Mouse (Mus musculus) MEL (cell line): ENCODE results near the gene Oscp1. TPM values are rescaled to one million over a fixed set of nuclear protein-coding genes. Genes with fewer than 3 reads are reported as not detected.
A peak's percentile ranks its signal among the peaks of the same experiment; 100 is the strongest.

Experiments used
- DNase-seq: peaks from one replicate; pipeline ENCODE4 v3.0.0; 2011; ENCODE audit warnings: low read depth, low spot score
- H3K27ac ChIP-seq: 2 replicates; pipeline ENCODE4 v1.5.1; 2012; ENCODE audit warnings: low read depth, mild to moderate bottlenecking, control low read depth, low read length, moderate library complexity; ENCODE audit not compliant: control insufficient read depth
- H3K27me3 ChIP-seq, 2 experiments: fragments of 150-350 bp in 1 of 2; sonication (generic) in 1 of 2; 2 replicates each; pipeline ENCODE4 v1.6.1; 2012; ENCODE audit warnings: low read length in 2 of 2, mild to moderate bottlenecking in 2 of 2, improper control_type of control experiment in 1 of 2, moderate library complexity in 1 of 2; ENCODE audit not compliant: insufficient read depth in 2 of 2, control insufficient read depth in 1 of 2
- H3K36me3 ChIP-seq, 2 experiments: 2 replicates each; pipeline ENCODE4 v1.6.1; 2012 to 2014; ENCODE audit warnings: low read length in 2 of 2, improper control_type of control experiment in 1 of 2, inconsistent platforms in 1 of 2, mild to moderate bottlenecking in 1 of 2; ENCODE audit not compliant: insufficient read depth in 2 of 2, control insufficient read depth in 1 of 2
- H3K4me1 ChIP-seq, 2 experiments: fragments of 150-350 bp in 1 of 2; sonication (generic) in 1 of 2; 2 replicates each; pipeline ENCODE4 v1.6.1; 2012; ENCODE audit warnings: low read length in 2 of 2, improper control_type of control experiment in 1 of 2, mild to moderate bottlenecking in 1 of 2; ENCODE audit not compliant: insufficient read depth in 2 of 2, control insufficient read depth in 1 of 2
- H3K4me3 ChIP-seq, 2 experiments: fragments of 150-350 bp in 1 of 2; sonication (generic) in 1 of 2; 2 replicates each; pipeline ENCODE4 v1.5.1; 2012; ENCODE audit warnings: low read depth in 2 of 2, low read length in 2 of 2, mild to moderate bottlenecking in 2 of 2, moderate library complexity in 2 of 2, control low read depth in 1 of 2, improper control_type of control experiment in 1 of 2; ENCODE audit not compliant: control insufficient read depth in 1 of 2, insufficient read depth in 1 of 2
- H3K79me2 ChIP-seq: 2 replicates; pipeline ENCODE4 v1.6.1; 2012; ENCODE audit warnings: mild to moderate bottlenecking, low read length, moderate library complexity; ENCODE audit not compliant: control insufficient read depth, poor library complexity, insufficient read depth
- H3K9ac ChIP-seq: 2 replicates; pipeline ENCODE4 v1.6.1; 2012; ENCODE audit warnings: low read depth, mild to moderate bottlenecking, control low read depth, low read length, moderate library complexity; ENCODE audit not compliant: control insufficient read depth, poor library complexity, severe bottlenecking
- H3K9me3 ChIP-seq: fragments of 150-350 bp; sonication (generic); replicated peaks from 2 replicates; pipeline ENCODE4 v1.6.1; 2012; ENCODE audit warnings: mild to moderate bottlenecking, low read length, improper control_type of control experiment, moderate library complexity; ENCODE audit not compliant: insufficient read depth
- BHLHE40 ChIP-seq: IDR thresholded peaks from 2 replicates; pipeline ENCODE4 v1.6.1; 2012; ENCODE audit warnings: low read depth, mild to moderate bottlenecking, inconsistent platforms, low read length, improper control_type of control experiment, borderline replicate concordance
- CHD1 ChIP-seq: IDR thresholded peaks from 2 replicates; pipeline ENCODE4 v1.6.1; 2012; ENCODE audit warnings: low read depth, mild to moderate bottlenecking, inconsistent platforms, low read length, improper control_type of control experiment
- CTCF ChIP-seq, 3 experiments: IDR thresholded peaks in 2 of 3; conservative IDR thresholded peaks in 1 of 3; 2 replicates each; pipeline ENCODE4 v1.5.1; 2011 to 2012; ENCODE audit warnings: low read length in 3 of 3, low read depth in 2 of 3, mild to moderate bottlenecking in 2 of 3, improper control_type of control experiment in 1 of 3, inconsistent platforms in 1 of 3, mixed read lengths in 1 of 3, moderate library complexity in 1 of 3; ENCODE audit not compliant: control insufficient read depth in 1 of 3, insufficient read depth in 1 of 3, poor library complexity in 1 of 3, severe bottlenecking in 1 of 3
- E2F4 ChIP-seq: IDR thresholded peaks from 2 replicates; pipeline ENCODE4 v1.6.1; 2011; ENCODE audit warnings: low read depth, low read length, improper control_type of control experiment, borderline replicate concordance
- ELF1 ChIP-seq: IDR thresholded peaks from 2 replicates; pipeline ENCODE4 v1.6.1; 2014; ENCODE audit warnings: low read depth, mild to moderate bottlenecking, inconsistent platforms, low read length, improper control_type of control experiment, moderate library complexity
- EP300 ChIP-seq, 2 experiments: IDR thresholded peaks; 2 replicates each; pipeline ENCODE4 v1.6.1; 2011; ENCODE audit warnings: improper control_type of control experiment in 2 of 2, low read length in 2 of 2, low read depth in 1 of 2, mild to moderate bottlenecking in 1 of 2
- ETS1 ChIP-seq: IDR thresholded peaks from 2 replicates; pipeline ENCODE4 v1.6.1; 2012; ENCODE audit warnings: low read depth, mild to moderate bottlenecking, inconsistent platforms, low read length, improper control_type of control experiment, moderate library complexity
- GABPA ChIP-seq: IDR thresholded peaks from 2 replicates; pipeline ENCODE4 v1.6.1; 2012; ENCODE audit warnings: low read depth, mild to moderate bottlenecking, inconsistent platforms, low read length, improper control_type of control experiment, moderate library complexity
- GATA1 ChIP-seq: IDR thresholded peaks from 2 replicates; pipeline ENCODE4 v1.6.1; 2011; ENCODE audit warnings: low read depth, low read length, improper control_type of control experiment
- HCFC1 ChIP-seq: IDR thresholded peaks from 2 replicates; pipeline ENCODE4 v1.6.1; 2012; ENCODE audit warnings: low read depth, mild to moderate bottlenecking, inconsistent platforms, low read length, improper control_type of control experiment, moderate library complexity
- KAT2A ChIP-seq: conservative IDR thresholded peaks from 2 replicates; pipeline ENCODE4 v1.6.1; 2012; ENCODE audit warnings: low read depth, low read length, improper control_type of control experiment, inconsistent platforms
- MAFK ChIP-seq: IDR thresholded peaks from 2 replicates; pipeline ENCODE4 v1.6.1; 2011; ENCODE audit warnings: low read depth, mild to moderate bottlenecking, low read length, improper control_type of control experiment, borderline replicate concordance
- MAX ChIP-seq: IDR thresholded peaks from 2 replicates; pipeline ENCODE4 v1.6.1; 2011; ENCODE audit warnings: low read length, improper control_type of control experiment
- MAZ ChIP-seq: IDR thresholded peaks from 2 replicates; pipeline ENCODE4 v1.6.1; 2012; ENCODE audit warnings: low read depth, mild to moderate bottlenecking, inconsistent platforms, low read length, improper control_type of control experiment
- MEF2A ChIP-seq: IDR thresholded peaks from 2 replicates; pipeline ENCODE4 v1.6.1; 2014; ENCODE audit warnings: low read depth, mild to moderate bottlenecking, inconsistent platforms, low read length, improper control_type of control experiment; ENCODE audit not compliant: poor library complexity, insufficient replicate concordance, severe bottlenecking; ENCODE audit errors: extremely low read depth
- MXI1 ChIP-seq: IDR thresholded peaks from 2 replicates; pipeline ENCODE4 v1.6.1; 2011; ENCODE audit warnings: mild to moderate bottlenecking, low read depth, low read length, improper control_type of control experiment
- NELFE ChIP-seq: IDR thresholded peaks from 2 replicates; pipeline ENCODE4 v1.6.1; 2011; ENCODE audit warnings: low read depth, low read length, improper control_type of control experiment
- NRF1 ChIP-seq: IDR thresholded peaks from 2 replicates; pipeline ENCODE4 v1.6.1; 2014; ENCODE audit warnings: low read depth, mild to moderate bottlenecking, inconsistent platforms, low read length, improper control_type of control experiment, moderate library complexity; ENCODE audit not compliant: poor library complexity, insufficient read depth, severe bottlenecking
- POLR2A ChIP-seq, 2 experiments: IDR thresholded peaks; 2 replicates each; pipeline ENCODE4 v1.6.1; 2011 to 2012; ENCODE audit warnings: low read length in 2 of 2, mild to moderate bottlenecking in 2 of 2, control low read depth in 1 of 2, improper control_type of control experiment in 1 of 2, low read depth in 1 of 2, moderate library complexity in 1 of 2; ENCODE audit not compliant: control insufficient read depth in 1 of 2, insufficient read depth in 1 of 2, poor library complexity in 1 of 2
- POLR2AphosphoS2 ChIP-seq: IDR thresholded peaks from 2 replicates; pipeline ENCODE4 v1.6.1; 2011; ENCODE audit warnings: low read length, improper control_type of control experiment
- RCOR1 ChIP-seq: IDR thresholded peaks from 2 replicates; pipeline ENCODE4 v1.6.1; 2012; ENCODE audit warnings: low read depth, mild to moderate bottlenecking, inconsistent platforms, low read length, improper control_type of control experiment
- SIN3A ChIP-seq: IDR thresholded peaks from 2 replicates; pipeline ENCODE4 v1.6.1; 2012; ENCODE audit warnings: low read length, improper control_type of control experiment, inconsistent platforms
- SMC3 ChIP-seq: IDR thresholded peaks from 2 replicates; pipeline ENCODE4 v1.6.1; 2011; ENCODE audit warnings: low read depth, low read length, improper control_type of control experiment
- TAL1 ChIP-seq: IDR thresholded peaks from 2 replicates; pipeline ENCODE4 v1.6.1; 2012; ENCODE audit warnings: mild to moderate bottlenecking, inconsistent platforms, low read length, moderate library complexity, mixed read lengths
- TBP ChIP-seq: IDR thresholded peaks from 2 replicates; pipeline ENCODE4 v1.8.0; 2011; ENCODE audit warnings: low read depth, low read length, improper control_type of control experiment
- TCF12 ChIP-seq: IDR thresholded peaks from 2 replicates; pipeline ENCODE4 v1.6.1; 2014; ENCODE audit warnings: low read depth, mild to moderate bottlenecking, inconsistent platforms, low read length, improper control_type of control experiment, moderate library complexity
- USF1 ChIP-seq: IDR thresholded peaks from 2 replicates; pipeline ENCODE4 v1.6.1; 2014; ENCODE audit warnings: low read depth, mild to moderate bottlenecking, inconsistent platforms, low read length, improper control_type of control experiment, moderate library complexity
- ZC3H11A ChIP-seq: IDR thresholded peaks from 2 replicates; pipeline ENCODE4 v1.6.1; 2012; ENCODE audit warnings: low read depth, mild to moderate bottlenecking, inconsistent platforms, low read length, improper control_type of control experiment
- ZMIZ1 ChIP-seq: IDR thresholded peaks from 2 replicates; pipeline ENCODE4 v1.6.1; 2012; ENCODE audit warnings: low read depth, mild to moderate bottlenecking, inconsistent platforms, low read length, improper control_type of control experiment, moderate library complexity
- polyA plus RNA-seq, 2 experiments: library from polyadenylated mRNA; stranded (reverse) in 1 of 2; unstranded in 1 of 2; fragments of >175 nt in 1 of 2; fragments of >200 nt in 1 of 2; gene quantifications; 2 replicates each; pipeline versions ENCODE4 v1.2.1 to v1.2.4; 2012; ENCODE audit warnings: low replicate concordance in 2 of 2, low read depth in 1 of 2; ENCODE audit not compliant: insufficient read length in 2 of 2, insufficient read depth in 1 of 2, missing spikeins in 1 of 2
- total RNA-seq: library from RNA; depleted of rRNA; stranded (reverse); fragments of 300-350 nt; gene quantifications from 2 replicates; pipeline ENCODE4 v1.2.3, GENCODE M21; 2012

Gene Oscp1
- total and polyA plus RNA-seq, 3 experiments, result 5.7 to 7.6 TPM; not detected in 1

GRCm38 (mm10) chr4:126103590-126104068 lies 45.3 kb downstream of the Oscp1 start, which contains the start of gene Stk40:
TSS of gene Stk40 (plus strand) at chr4:126103957.
- no peaks in the 10 kb centered on the region for H3K27me3 ChIP-seq
- TF ChIP-seq TAL1, result no peak
- peak; percentile 95 for TF ChIP-seq HCFC1
- TF ChIP-seq SIN3A, result peak; percentile 40; the same call in 1 of the 2 replicates
- peak; percentile 92; the same call in 1 of the 2 replicates for TF ChIP-seq POLR2AphosphoS2
- peak; percentile 87 to 96 for TF ChIP-seq POLR2A (IDR thresholded peaks at IDR 0.05; ENCODE audit: control insufficient read depth in 1 of 2, insufficient read depth in 1 of 2, low read depth in 1 of 2, low read length in 2 of 2, poor library complexity in 1 of 2)
- no peak for TF ChIP-seq ZC3H11A
- no peak for TF ChIP-seq CHD1
- no peak for TF ChIP-seq GABPA
- peak; percentile 85; the same call in 1 of the 2 replicates for TF ChIP-seq MAZ
- peak in 1 of 2 experiments; percentile 62; a peak in 2 of 4 replicates for TF ChIP-seq EP300 (IDR thresholded peaks at IDR 0.05; ENCODE audit: low read depth in 1 of 2, low read length in 2 of 2)
- TF ChIP-seq MXI1, result peak; percentile 56
- TF ChIP-seq BHLHE40, result peak; percentile 43; the same call in 1 of the 2 replicates
- peak; percentile 57; the same call in 1 of the 2 replicates for TF ChIP-seq NRF1
- TF ChIP-seq GATA1, result peak; percentile 96
- TF ChIP-seq ELF1, result peak; percentile 98
- 0 out of 2 replicates have a peak, but pooled peaks have one; percentile 28 for TF ChIP-seq MEF2A
- TF ChIP-seq KAT2A, result peak; percentile 64; the same call in 1 of the 2 replicates
- 0 out of 2 replicates have a peak, but pooled peaks have one; percentile 41 for TF ChIP-seq RCOR1
- no peak; the same call in none of the 2 replicates for TF ChIP-seq MAX
- TF ChIP-seq E2F4, result peak; percentile 0; the same call in 1 of the 2 replicates
- TF ChIP-seq MAFK, result no peak
- no peak for TF ChIP-seq SMC3
- peak; percentile 86 for TF ChIP-seq ETS1
- TF ChIP-seq USF1, result peak; percentile 63
- TF ChIP-seq ZMIZ1, result peak; percentile 74
- TF ChIP-seq CTCF (IDR thresholded peaks at IDR 0.05 in 2 of 3, conservative IDR thresholded peaks at IDR 0.05 in 1 of 3; ENCODE audit: control insufficient read depth in 1 of 3, insufficient read depth in 1 of 3, low read depth in 2 of 3, low read length in 3 of 3, poor library complexity in 1 of 3, severe bottlenecking in 1 of 3), result peak in 2 of 3 experiments; percentile 50 to 60; a peak in 4 of 6 replicates
- peak; percentile 81 for TF ChIP-seq NELFE
- peak; percentile 60 for TF ChIP-seq TCF12
- peak; percentile 72 for TF ChIP-seq TBP
- peaks cover 9 to 55% of the 10 kb centered on the region in 2 experiments for H3K4me1 ChIP-seq
- H3K9me3 ChIP-seq, result no peaks in the 10 kb centered on the region
- H3K79me2 ChIP-seq, result peaks cover 46% of the 10 kb centered on the region
- H3K9ac ChIP-seq, result peak within 1 kb of the TSS; percentile 88
- peak; percentile 98 for DNase-seq
- peaks cover 0 to 42% of the 10 kb centered on the region in 2 experiments; a peak in 2 of 4 replicates for H3K36me3 ChIP-seq
- H3K27ac ChIP-seq, result peak within 1 kb of the TSS; percentile 93
- H3K4me3 ChIP-seq, result peak within 1 kb of the TSS; percentile 84 to 93
